Mouse (Mus musculus) thymus, postnatal 14 days (tissue): Measurements from ENCODE around the gene Abcb4.
"Not testable (repeated sequence)": the region's sequence is repeated elsewhere in the genome, so short reads cannot be mapped to it uniquely, and the experiment has no call there.

Source experiments
- DNase-seq: peaks from one replicate; pipeline ENCODE4 v3.0.0; 2021

The Abcb4 gene

DNA sequence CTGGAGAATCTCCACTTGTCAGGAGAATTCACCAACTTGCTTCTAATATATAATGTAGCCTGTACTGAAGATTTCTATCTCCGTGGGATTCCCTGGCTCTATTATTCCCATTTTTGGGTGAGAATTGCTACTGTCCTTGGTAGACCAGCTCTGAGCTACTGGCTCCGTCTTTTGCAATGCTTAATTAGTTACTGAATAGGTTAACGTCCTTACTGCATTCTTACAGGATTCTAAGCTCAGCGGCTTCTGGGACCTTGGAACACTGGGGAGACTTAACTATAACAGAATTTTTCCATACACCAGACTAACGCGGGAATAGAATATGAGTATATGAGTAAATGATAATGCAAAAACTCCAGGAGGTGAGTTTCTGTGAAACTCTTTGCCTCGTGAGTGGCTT, 106.5 kb downstream of the Abcb4 start:
- not testable (repeated sequence) for DNase-seq

- DNase-seq, result not testable (repeated sequence)
Observed at GRCm38 (mm10) chr5:9006585-9006984, 113.1 kb downstream of the Abcb4 start.
